Comparison of ENCODE assay signal across 23 mouse cellular contexts in the genomic region with DNA sequence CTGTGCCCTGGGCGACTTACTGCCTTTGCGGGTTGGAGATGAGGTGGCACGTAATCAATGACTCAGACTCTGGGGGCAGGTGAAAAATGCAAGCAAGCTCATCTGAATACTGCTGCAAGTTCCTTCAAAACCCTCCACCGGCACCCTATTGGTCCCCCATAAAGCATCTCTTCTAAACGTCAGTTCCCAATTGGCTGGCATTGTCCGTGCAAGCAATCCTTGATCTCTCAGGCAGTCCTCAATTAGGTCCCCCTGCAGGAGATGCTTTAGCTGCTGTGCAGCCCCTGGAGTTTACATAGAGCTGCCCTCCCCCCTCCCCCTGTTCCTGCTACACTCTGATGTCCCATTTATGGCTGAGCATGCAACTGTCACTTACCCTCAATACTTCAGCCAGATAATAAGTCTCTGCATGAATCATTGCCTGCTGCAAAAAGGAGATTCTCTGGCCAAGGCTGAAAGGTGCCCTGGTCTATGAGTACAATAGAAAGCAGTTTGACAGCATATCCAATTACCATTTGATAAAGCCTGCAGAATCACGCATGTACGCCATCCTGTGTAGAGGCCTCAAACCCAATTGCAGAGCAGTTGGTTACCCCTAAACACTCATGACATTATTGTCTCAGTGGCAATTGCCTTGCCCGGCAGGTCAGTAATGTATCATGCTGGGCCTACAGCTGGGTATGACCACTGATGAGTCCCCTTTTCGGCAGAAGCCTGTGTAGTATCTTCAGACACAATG. TPM values are rescaled to one million over a fixed set of nuclear protein-coding genes. Genes with fewer than 3 reads are reported as not detected.
A peak's percentile ranks its signal among the peaks of the same experiment; 100 is the strongest.
DNase-seq lines count a peak whose midpoint lies in the region; ATAC-seq and TF ChIP-seq lines count a peak whose summit lies in the region.
"Had no signal": no experiment of that assay in that cellular context is flagged by ENCODE, and none has a peak within 500 bp of the region (broad histone marks: within the 10 kb centered on the region; RNA-seq: fewer than 3 reads in every experiment).

No protein-coding gene starts in this region.

- H3K4me1 ChIP-seq in hindbrain, embryonic 13.5 days (replicated peaks) = peaks cover 10% of the 10 kb centered on the region
- H3K4me1 ChIP-seq in midbrain, postnatal 0 days (ENCODE audit: insufficient read depth, low read length) = no peaks in the 10 kb centered on the region
- H3K4me1 ChIP-seq: embryonic facial prominence, embryonic 12.5 days had no signal

- peak; percentile 7 for DNase-seq in adrenal gland, adult 2 months
- no peak for DNase-seq in adrenal gland, postnatal 4 days (ENCODE audit: low spot score in 2 of 2)
- DNase-seq in R1 (ENCODE audit: low read depth, low spot score) = peak; percentile 29
- peak; percentile 58 for DNase-seq in midbrain, postnatal 0 days (ENCODE audit: low spot score)
- no peak for DNase-seq in urinary bladder, postnatal 25 days (ENCODE audit: low spot score)
- DNase-seq in spleen, postnatal 14 days (ENCODE audit: low spot score in 2 of 2) = no peak
- no peak for DNase-seq in frontal cortex, postnatal 14 days (ENCODE audit: low spot score in 2 of 2)
- DNase-seq: cerebellum, postnatal 36 days; gastrocnemius, postnatal 25 days; heart, postnatal 36 days; kidney, adult 11 months; thymus, postnatal 36 days had no signal

- peak; percentile 74 for ATAC-seq in hindbrain, embryonic 13.5 days (ENCODE audit: low FRiP score)
- peak; percentile 77 for ATAC-seq in midbrain, postnatal 0 days (ENCODE audit: low FRiP score)
- ATAC-seq: Patski had no signal

- H3K4me3 ChIP-seq in hindbrain, embryonic 13.5 days = no peak overlapping the region; the same call in 1 of the 2 replicates
- H3K4me3 ChIP-seq in midbrain, postnatal 0 days (ENCODE audit: low read depth, low read length) = no peak overlapping the region
- H3K4me3 ChIP-seq: embryonic facial prominence, embryonic 12.5 days; left cerebral cortex, adult 2 months; limb, embryonic 13.5 days had no signal

- no peaks in the 10 kb centered on the region for H3K9me3 ChIP-seq in hindbrain, embryonic 13.5 days
- no peaks in the 10 kb centered on the region for H3K9me3 ChIP-seq in midbrain, postnatal 0 days (ENCODE audit: low read length)
- H3K9me3 ChIP-seq: embryonic facial prominence, embryonic 12.5 days; limb, embryonic 13.5 days had no signal

- no peak for TF ChIP-seq CTCF in midbrain, postnatal 0 days (IDR thresholded peaks at IDR 0.05)

- H3K4me2 ChIP-seq in hindbrain, embryonic 13.5 days = peak overlapping the region; percentile 34
- H3K4me2 ChIP-seq in midbrain, postnatal 0 days (ENCODE audit: low read depth, low read length, poor library complexity, severe bottlenecking) = peak overlapping the region; percentile 32
- H3K4me2 ChIP-seq: embryonic facial prominence, embryonic 12.5 days; heart, embryonic 11.5 days; limb, embryonic 13.5 days; lung, embryonic 14.5 days had no signal

- 46% methylated on average over 10 of the region's 10 CpGs for WGBS in hindbrain, embryonic 13.5 days
- 42% methylated on average over 10 of the region's 10 CpGs for WGBS in midbrain, postnatal 0 days

- H3K27me3 ChIP-seq in hindbrain, embryonic 13.5 days = no peaks in the 10 kb centered on the region
- no peaks in the 10 kb centered on the region for H3K27me3 ChIP-seq in midbrain, postnatal 0 days (ENCODE audit: insufficient read depth, low read length)
- H3K27me3 ChIP-seq: CH12.LX; embryonic facial prominence, embryonic 12.5 days; limb, embryonic 13.5 days had no signal

- no peaks in the 10 kb centered on the region for H3K36me3 ChIP-seq in hindbrain, embryonic 13.5 days
- no peaks in the 10 kb centered on the region for H3K36me3 ChIP-seq in midbrain, postnatal 0 days (ENCODE audit: insufficient read depth, low read length)
- H3K36me3 ChIP-seq: embryonic facial prominence, embryonic 12.5 days; limb, embryonic 13.5 days had no signal

- H3K9ac ChIP-seq in hindbrain, embryonic 13.5 days = peak overlapping the region; percentile 35; the same call in 1 of the 2 replicates
- no peak overlapping the region for H3K9ac ChIP-seq in midbrain, postnatal 0 days (replicated peaks; ENCODE audit: low read length, poor library complexity, severe bottlenecking)
- H3K9ac ChIP-seq: embryonic facial prominence, embryonic 12.5 days; limb, embryonic 13.5 days; lung, embryonic 14.5 days had no signal

- no peak overlapping the region for H3K27ac ChIP-seq in hindbrain, embryonic 13.5 days
- H3K27ac ChIP-seq in midbrain, postnatal 0 days (ENCODE audit: low read depth, low read length) = no peak overlapping the region
- H3K27ac ChIP-seq: embryonic facial prominence, embryonic 12.5 days; left cerebral cortex, adult 2 months; limb, embryonic 13.5 days had no signal

RNA-seq across cellular contexts. Expression of a gene that starts 20.7 kb away (rescaled TPM):
- total RNA-seq in adrenal gland, adult 2 months (2021) = not detected
- polyA plus RNA-seq in adrenal gland, adult 2 months (2012; rRNA removed) = 0.26 and 0.29 TPM in 2 replicates
- not detected for total RNA-seq in adrenal gland, postnatal 4 days (2021)
- not detected in 2 replicates for polyA plus RNA-seq in hindbrain, embryonic 13.5 days (2015; fragmentation: Nextera tagmentation; extraction: Ambion mirVana)
- not detected in 2 replicates for total RNA-seq in midbrain, postnatal 0 days (2014; rRNA removed)
- polyA plus RNA-seq in midbrain, postnatal 0 days (2015; fragmentation: Nextera tagmentation; extraction: Ambion mirVana) = not detected in 2 replicates
- total RNA-seq: adrenal gland, adult 18-20 months; CH12.LX; gastrocnemius, postnatal 25 days; heart, postnatal 36 days; layer of hippocampus, adult 18-20 months; left cerebral cortex, adult 2 months had no signal
- polyA plus RNA-seq: embryonic facial prominence, embryonic 12.5 days; heart, embryonic 11.5 days; limb, embryonic 13.5 days; lung, embryonic 14.5 days; Patski; stomach, embryonic 16.5 days had no signal

RNA-seq across cellular contexts. Expression of a gene that starts 21.2 kb away (rescaled TPM):
- total RNA-seq in adrenal gland, adult 2 months (2021) = not detected
- polyA plus RNA-seq in adrenal gland, adult 2 months (2012; rRNA removed) = not detected in 2 replicates
- 1 to 10 TPM in 1 of 2 experiments, not detected in 1; 1.1 TPM for total RNA-seq in adrenal gland, postnatal 4 days (2021)
- polyA plus RNA-seq in hindbrain, embryonic 13.5 days (2015; fragmentation: Nextera tagmentation; extraction: Ambion mirVana) = 0.42 and 0.89 TPM in 2 replicates
- total RNA-seq in midbrain, postnatal 0 days (2014; rRNA removed) = 0.16 and 0.28 TPM in 2 replicates
- polyA plus RNA-seq in midbrain, postnatal 0 days (2015; fragmentation: Nextera tagmentation; extraction: Ambion mirVana) = 7.4 and 7.9 TPM in 2 replicates
- total RNA-seq: adrenal gland, adult 18-20 months; CH12.LX; gastrocnemius, postnatal 25 days; heart, postnatal 36 days had no signal
- polyA plus RNA-seq: heart, embryonic 11.5 days; limb, embryonic 13.5 days had no signal

RNA-seq across cellular contexts. Expression of a gene that starts 59.6 kb away (rescaled TPM):
- under 1 TPM; 0.49 to 0.52 TPM for total RNA-seq in adrenal gland, adult 2 months (2021)
- not detected in 2 replicates for polyA plus RNA-seq in adrenal gland, adult 2 months (2012; rRNA removed)
- total RNA-seq in adrenal gland, postnatal 4 days (2021) = 1 to 10 TPM; 2.3 to 3.9 TPM
- polyA plus RNA-seq in hindbrain, embryonic 13.5 days (2015; fragmentation: Nextera tagmentation; extraction: Ambion mirVana) = not detected in 2 replicates
- total RNA-seq in midbrain, postnatal 0 days (2014; rRNA removed) = not detected in 2 replicates
- not detected in 2 replicates for polyA plus RNA-seq in midbrain, postnatal 0 days (2015; fragmentation: Nextera tagmentation; extraction: Ambion mirVana)
- total RNA-seq: CH12.LX; gastrocnemius, postnatal 25 days; layer of hippocampus, adult 18-20 months had no signal
- polyA plus RNA-seq: embryonic facial prominence, embryonic 12.5 days; heart, embryonic 11.5 days; limb, embryonic 13.5 days; lung, embryonic 14.5 days; Patski had no signal

Comparison
In these comparisons a context has a peak if more than half of its experiments do, and no peak if none do; other contexts are left out.
1. DNase-seq: peak in adrenal gland, adult 2 months (single experiment), R1 (single experiment) and midbrain, postnatal 0 days (single experiment); none in adrenal gland, postnatal 4 days (0 of 2), urinary bladder, postnatal 25 days (single experiment), spleen, postnatal 14 days (0 of 2) and frontal cortex, postnatal 14 days (0 of 2).